Mouse (Mus musculus) neural tube, embryonic 15.5 days (tissue): ENCODE results near the gene Rxra. TPM values are rescaled to one million over a fixed set of nuclear protein-coding genes. Genes with fewer than 3 reads are reported as not detected.

Source experiments
- ATAC-seq: fragments of 200-750 bp; cut with Nextera tagmentation; 2 replicates; pipeline ENCODE4 v1.8.0; 2017; ENCODE audit warnings: mild to moderate bottlenecking, moderate TSS enrichment, moderate library complexity; ENCODE audit not compliant: low FRiP score
- H3K27ac ChIP-seq: fragments of 300-500 bp; sonication (generic); replicated peaks from 2 replicates; pipeline ENCODE4 v1.5.1; 2015; ENCODE audit warnings: mild to moderate bottlenecking, inconsistent platforms
- H3K27me3 ChIP-seq: fragments of 300-500 bp; sonication (generic); replicated peaks from 2 replicates; pipeline ENCODE4 v1.6.1; 2015; ENCODE audit warnings: inconsistent platforms
- H3K36me3 ChIP-seq: fragments of 300-500 bp; sonication (generic); 2 replicates; pipeline ENCODE4 v1.6.1; 2015; ENCODE audit warnings: inconsistent platforms
- H3K4me1 ChIP-seq: fragments of 300-500 bp; sonication (generic); 2 replicates; pipeline ENCODE4 v1.6.1; 2015; ENCODE audit warnings: inconsistent platforms
- H3K4me2 ChIP-seq: fragments of 300-500 bp; sonication (generic); 2 replicates; pipeline ENCODE4 v1.6.1; 2015; ENCODE audit warnings: inconsistent platforms, mild to moderate bottlenecking, moderate library complexity
- H3K4me3 ChIP-seq: fragments of 300-500 bp; sonication (generic); replicated peaks from 2 replicates; pipeline ENCODE4 v1.5.1; 2015; ENCODE audit warnings: mild to moderate bottlenecking, inconsistent platforms
- H3K9ac ChIP-seq: fragments of 300-500 bp; sonication (generic); replicated peaks from 2 replicates; pipeline ENCODE4 v1.6.1; 2015; ENCODE audit warnings: mild to moderate bottlenecking, inconsistent platforms
- H3K9me3 ChIP-seq: fragments of 300-500 bp; sonication (generic); replicated peaks from 2 replicates; pipeline ENCODE4 v1.6.1; 2016; ENCODE audit warnings: inconsistent platforms
- WGBS: fragments of 180-500 bp; shearing (Covaris S2); methylation state at CpG from one replicate; pipeline ENCODE4 v1.1.7; 2015; ENCODE audit warnings: mixed read lengths; 5-methylcytosine and 5-hydroxymethylcytosine counted together
- polyA plus RNA-seq: library from polyadenylated mRNA; unstranded; fragments of >200 nt; fragmentation: Nextera tagmentation; extraction: Ambion mirVana; gene quantifications from 2 replicates; pipeline ENCODE4 v1.2.1, GENCODE M21; 2015

The Rxra gene
- 3.6 and 5.1 TPM in 2 replicates for polyA plus RNA-seq

DNA sequence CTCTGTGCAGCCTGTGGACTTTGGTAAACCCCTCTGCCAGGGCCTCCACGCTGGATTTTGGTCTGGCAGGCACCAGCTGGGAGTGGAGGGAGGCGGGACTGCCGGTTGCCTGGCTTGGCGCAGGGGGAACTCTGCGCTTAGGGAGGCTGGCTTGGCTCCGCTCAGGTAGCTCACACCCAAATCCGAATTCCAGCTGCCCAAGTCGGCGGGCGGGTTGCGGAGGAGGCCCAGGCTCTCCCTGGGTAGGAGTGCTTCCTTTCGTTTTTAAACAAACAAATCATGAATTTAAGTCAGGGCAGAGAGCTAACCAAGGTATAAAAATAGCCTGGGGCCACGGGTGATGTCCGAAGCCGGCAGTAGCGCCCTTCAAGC, at the start of gene Rxra:
TSS of gene Rxra (plus strand) at position 335 of the 372 bp plus-strand sequence.
- peak within 1 kb of the TSS; percentile 79 for H3K9ac ChIP-seq
- H3K4me1 ChIP-seq = peaks cover 63% of the 10 kb centered on the region
- H3K4me2 ChIP-seq = peak within 1 kb of the TSS; percentile 96
- no peaks in the 10 kb centered on the region for H3K9me3 ChIP-seq
- no peaks in the 10 kb centered on the region for H3K36me3 ChIP-seq
- peak within 1 kb of the TSS; percentile 85 for H3K27ac ChIP-seq
- H3K4me3 ChIP-seq = peak within 1 kb of the TSS; percentile 73
- 5% methylated on average over 16 of the region's 16 CpGs for WGBS
- ATAC-seq = no peak
- H3K27me3 ChIP-seq = no peaks in the 10 kb centered on the region

DNA sequence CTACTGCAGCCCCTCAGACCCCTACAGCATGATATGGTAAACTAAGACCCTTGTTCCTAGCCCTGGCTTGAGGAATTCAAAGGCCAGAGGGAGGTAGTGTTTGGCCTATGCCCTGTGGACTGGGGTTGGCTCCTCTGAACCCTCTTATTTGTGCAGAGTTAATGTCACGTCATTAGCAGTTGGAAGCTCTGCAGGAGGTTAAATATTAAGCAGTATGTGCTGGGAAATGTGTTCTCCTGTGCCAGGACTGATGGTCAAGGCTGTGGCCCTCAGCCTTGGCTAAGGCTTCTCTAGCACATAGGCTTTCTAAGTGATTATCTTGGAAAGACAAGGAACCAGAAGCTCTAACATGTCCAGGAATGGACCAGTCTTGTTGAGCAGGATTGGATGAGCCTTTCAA, 49.6 kb upstream of the Rxra start:
- 45% methylated on average over 1 of the region's 1 CpGs for WGBS
- H3K4me2 ChIP-seq = no peak overlapping the region
- H3K9me3 ChIP-seq = no peaks in the 10 kb centered on the region
- H3K4me1 ChIP-seq = peaks cover 4% of the 10 kb centered on the region; the same call in 1 of the 2 replicates
- no peak overlapping the region for H3K4me3 ChIP-seq
- no peak overlapping the region for H3K9ac ChIP-seq
- H3K27me3 ChIP-seq = no peaks in the 10 kb centered on the region; the same call in 1 of the 2 replicates
- no peaks in the 10 kb centered on the region for H3K36me3 ChIP-seq
- no peak for ATAC-seq
- H3K27ac ChIP-seq = no peak overlapping the region

DNA sequence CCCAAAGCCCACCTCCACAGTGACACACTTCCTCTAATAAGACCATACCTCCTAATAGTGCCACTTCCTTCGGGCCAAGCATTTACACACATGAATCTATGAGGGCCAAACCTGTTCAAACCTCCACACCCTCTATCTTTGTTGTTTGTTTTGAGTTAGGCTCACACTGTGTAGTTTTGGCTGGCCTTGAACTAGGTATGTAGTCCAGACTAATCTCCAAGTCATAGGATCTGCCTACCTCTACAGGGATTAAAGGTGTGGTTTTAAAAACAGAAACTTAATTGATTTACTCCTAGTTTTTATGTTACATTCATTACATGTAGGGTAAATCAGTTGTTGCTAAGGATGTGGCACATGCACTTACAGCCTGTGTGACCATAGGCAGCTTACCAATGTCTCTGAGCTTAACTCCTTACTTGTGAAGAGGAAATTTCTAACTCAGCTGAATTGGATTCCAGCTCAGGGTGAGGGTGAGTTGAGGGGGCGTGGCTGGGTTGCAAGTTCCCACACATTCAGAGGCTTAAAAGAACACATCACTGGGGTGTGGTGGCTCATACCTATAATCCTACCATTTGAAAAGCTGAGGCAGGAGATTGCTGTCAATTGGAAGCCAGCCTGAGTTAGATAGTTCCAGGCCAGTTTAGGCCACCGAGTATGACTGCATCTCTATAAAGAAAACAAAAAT, 45.5 kb upstream of the Rxra start:
- Histone ChIP-seq H3K27me3 (no peaks in the 10 kb centered on the region; the same call in 1 of the 2 replicates), H3K9me3 (no peaks in the 10 kb centered on the region)
- no peak for ATAC-seq

DNA sequence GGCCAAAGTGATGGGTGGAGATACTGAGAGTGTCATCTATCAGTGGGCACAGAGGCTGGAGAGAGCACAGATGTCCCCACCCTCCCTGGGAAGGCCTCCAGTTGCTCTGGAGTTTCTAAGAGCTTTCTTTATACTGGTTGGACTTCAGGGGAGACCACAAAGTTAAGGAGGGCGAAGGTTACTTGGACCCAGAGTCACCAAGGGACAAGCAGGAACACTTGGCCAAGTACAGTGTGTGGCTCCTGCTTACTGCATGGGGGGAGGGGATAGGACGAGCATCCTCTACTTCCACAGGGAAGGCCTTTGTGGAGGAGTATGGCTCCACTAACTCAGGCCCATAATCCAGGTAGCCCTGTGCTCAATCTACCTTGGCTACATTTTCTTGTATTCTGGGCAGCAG, 42.8 kb upstream of the Rxra start:
- Histone ChIP-seq H3K4me3 (no peak overlapping the region), H3K9me3 (no peaks in the 10 kb centered on the region), H3K9ac (no peak overlapping the region), H3K27me3 (no peaks in the 10 kb centered on the region; the same call in 1 of the 2 replicates), H3K4me2 (no peak overlapping the region), H3K4me1 (peaks cover 6% of the 10 kb centered on the region), H3K27ac (no peak overlapping the region), H3K36me3 (no peaks in the 10 kb centered on the region)
- WGBS = 74% methylated on average over 2 of the region's 2 CpGs
- ATAC-seq = no peak

More for the DNA sequence above, 45.5 kb upstream of the Rxra start:
- H3K27ac ChIP-seq = no peak overlapping the region
- peaks cover 5% of the 10 kb centered on the region for H3K4me1 ChIP-seq
- 93% methylated on average over 3 of the region's 3 CpGs for WGBS
- H3K36me3 ChIP-seq = no peaks in the 10 kb centered on the region
- H3K9ac ChIP-seq = no peak overlapping the region
- no peak overlapping the region for H3K4me2 ChIP-seq
- no peak overlapping the region for H3K4me3 ChIP-seq

DNA sequence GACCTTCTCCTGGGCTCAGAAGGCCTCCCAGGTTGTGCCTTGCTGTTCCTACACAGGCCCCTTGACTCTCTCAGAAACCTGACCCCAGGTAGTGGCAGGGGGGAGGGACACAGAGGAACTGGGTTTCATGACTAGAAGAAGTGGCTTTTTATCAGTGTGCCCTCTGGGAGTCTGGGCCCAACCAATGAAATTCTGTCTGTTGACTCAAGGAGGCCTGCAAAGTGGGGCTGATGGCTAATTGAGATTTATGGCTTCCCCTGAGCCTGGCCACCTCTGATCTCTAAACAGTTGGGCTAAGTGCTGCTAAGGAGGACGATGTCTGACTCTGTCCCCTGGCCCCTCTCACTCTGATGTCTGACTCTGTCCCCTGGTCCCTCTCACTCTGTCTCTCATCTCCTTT, 42.2 kb upstream of the Rxra start:
- no peak for ATAC-seq
- H3K36me3 ChIP-seq = no peaks in the 10 kb centered on the region
- H3K27me3 ChIP-seq = no peaks in the 10 kb centered on the region; the same call in 1 of the 2 replicates
- H3K4me2 ChIP-seq = no peak overlapping the region
- peaks cover 6% of the 10 kb centered on the region for H3K4me1 ChIP-seq
- H3K27ac ChIP-seq = no peak overlapping the region
- WGBS = 24% methylated on average over 1 of the region's 1 CpGs
- H3K9ac ChIP-seq = no peak overlapping the region
- no peak overlapping the region for H3K4me3 ChIP-seq
- no peaks in the 10 kb centered on the region for H3K9me3 ChIP-seq

DNA sequence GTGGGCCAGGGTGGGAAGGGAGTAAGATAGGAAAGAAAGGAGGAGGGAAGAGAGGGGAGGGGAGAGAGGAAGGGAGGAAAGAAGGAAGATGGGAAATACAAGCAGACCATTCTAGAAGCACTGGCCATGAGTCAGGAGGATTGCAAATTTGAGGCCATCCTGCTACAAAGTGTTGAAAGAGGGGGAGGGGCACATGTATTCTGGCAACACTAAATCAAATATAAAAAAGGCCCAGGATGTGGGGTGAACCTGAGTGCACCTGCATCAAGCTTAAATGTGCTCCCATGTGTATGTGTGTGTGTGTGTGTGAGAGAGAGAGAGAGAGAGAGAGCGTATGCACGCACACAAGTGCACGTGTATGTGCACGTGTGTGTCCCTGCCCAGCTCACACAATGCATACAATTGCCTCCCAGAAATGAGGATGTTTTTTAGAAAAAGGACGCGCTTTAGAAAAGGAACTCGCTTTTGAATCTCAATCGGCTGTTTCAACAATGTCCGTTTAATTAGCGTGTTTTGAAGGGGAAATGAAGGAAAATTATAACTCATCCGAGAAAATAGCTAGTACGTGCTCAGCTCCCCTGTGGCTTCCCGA, 41.0 kb upstream of the Rxra start:
- H3K9ac ChIP-seq = no peak overlapping the region
- H3K4me3 ChIP-seq = no peak overlapping the region
- no peaks in the 10 kb centered on the region; the same call in 1 of the 2 replicates for H3K27me3 ChIP-seq
- peaks cover 6% of the 10 kb centered on the region for H3K4me1 ChIP-seq
- ATAC-seq = no peak
- no peak overlapping the region for H3K4me2 ChIP-seq
- no peaks in the 10 kb centered on the region for H3K36me3 ChIP-seq
- H3K27ac ChIP-seq = no peak overlapping the region
- H3K9me3 ChIP-seq = no peaks in the 10 kb centered on the region
- WGBS = 65% methylated on average over 13 of the region's 13 CpGs

DNA sequence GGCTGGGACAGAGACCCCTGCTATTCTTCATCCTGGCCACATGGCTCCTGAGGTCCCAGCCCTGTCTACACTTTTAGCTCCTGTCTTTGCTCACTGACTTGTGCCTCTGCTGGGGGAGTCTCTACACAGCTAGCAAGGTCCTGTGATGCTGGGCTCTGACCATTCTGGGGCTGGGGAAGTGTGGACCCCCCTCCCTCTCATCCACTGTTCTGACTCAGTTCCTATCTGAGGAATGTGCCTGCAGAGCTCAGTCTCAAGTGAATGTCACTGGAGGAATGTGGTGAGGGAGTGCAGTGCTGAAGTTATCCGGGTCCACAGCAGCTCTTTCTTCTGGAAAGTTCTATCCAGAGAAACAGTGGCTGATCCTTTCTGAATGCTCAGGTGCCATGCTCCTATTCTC, 39.4 kb upstream of the Rxra start:
- Histone ChIP-seq H3K27ac (no peak overlapping the region), H3K9me3 (no peaks in the 10 kb centered on the region), H3K4me2 (no peak overlapping the region), H3K9ac (no peak overlapping the region), H3K4me3 (no peak overlapping the region), H3K4me1 (peaks cover 16% of the 10 kb centered on the region), H3K27me3 (no peaks in the 10 kb centered on the region), H3K36me3 (no peaks in the 10 kb centered on the region)
- no peak for ATAC-seq
- WGBS = 81% methylated on average over 1 of the region's 1 CpGs

DNA sequence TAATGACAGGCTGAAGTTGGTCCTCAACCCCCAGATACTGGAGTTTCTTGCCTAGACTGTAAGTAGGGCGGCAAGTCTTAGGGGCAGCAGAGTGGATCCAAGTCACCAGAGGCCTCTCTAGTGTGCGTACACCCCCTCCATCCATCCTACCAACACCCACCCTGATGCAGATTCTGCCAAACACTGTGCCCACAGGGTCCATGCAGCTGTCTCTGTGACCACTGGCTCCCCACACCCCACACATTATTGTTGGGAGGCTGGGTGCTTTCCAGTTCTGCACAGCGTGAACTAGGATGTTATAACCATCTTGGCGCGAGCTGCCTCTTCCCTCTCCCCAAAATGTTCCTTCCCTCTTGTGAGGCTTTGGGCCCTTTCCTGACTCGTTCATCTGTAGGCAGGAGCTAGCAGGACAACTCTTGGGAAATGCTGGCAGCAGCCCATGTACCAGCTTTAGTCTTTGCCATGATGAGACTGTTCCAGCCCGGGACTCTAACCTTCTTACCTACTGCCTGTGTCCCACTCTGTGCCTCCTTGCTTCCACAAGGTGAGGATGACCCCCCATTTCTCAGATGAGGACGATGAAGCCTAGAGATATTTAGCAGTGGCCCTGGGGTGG, 38.9 kb upstream of the Rxra start:
- no peak overlapping the region for H3K4me2 ChIP-seq
- H3K9ac ChIP-seq = no peak overlapping the region
- H3K36me3 ChIP-seq = no peaks in the 10 kb centered on the region
- no peak for ATAC-seq
- WGBS = 88% methylated on average over 8 of the region's 8 CpGs
- no peak overlapping the region for H3K27ac ChIP-seq
- H3K27me3 ChIP-seq = no peaks in the 10 kb centered on the region
- no peaks in the 10 kb centered on the region for H3K9me3 ChIP-seq
- no peak overlapping the region for H3K4me3 ChIP-seq
- peaks cover 16% of the 10 kb centered on the region for H3K4me1 ChIP-seq

DNA sequence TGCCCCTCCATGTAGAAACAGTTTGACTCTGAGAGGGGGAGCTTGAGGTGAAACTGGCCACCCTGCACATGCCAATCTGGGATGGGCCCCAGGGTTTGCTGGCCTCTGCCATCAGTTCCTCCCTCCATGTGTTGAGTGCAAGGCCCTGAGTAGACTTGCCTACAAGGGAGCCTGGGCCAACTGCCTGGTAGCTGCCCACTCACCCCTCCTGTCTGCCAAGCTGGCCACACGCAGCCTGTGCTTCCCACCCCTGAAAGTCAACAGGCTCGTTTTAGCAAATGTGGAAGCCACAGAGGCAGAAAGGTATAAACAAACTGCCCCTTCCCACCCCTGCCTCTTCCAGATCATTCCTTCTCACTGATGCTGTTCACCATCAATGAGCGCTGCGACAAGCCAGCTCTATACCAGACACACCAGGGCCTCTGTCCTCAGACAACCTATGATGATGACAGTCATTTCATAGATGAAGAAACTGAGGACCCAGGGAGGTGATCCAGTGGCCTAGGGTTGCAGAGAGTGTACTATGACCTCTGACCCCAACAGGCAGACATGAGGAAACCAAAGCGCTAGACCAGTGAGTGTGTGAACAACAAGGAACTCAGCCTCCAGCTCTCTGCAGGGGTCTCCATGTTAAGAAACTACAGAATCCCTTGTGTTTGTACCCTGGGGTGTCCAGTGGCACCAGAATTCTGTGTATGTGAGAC, 36.5 kb upstream of the Rxra start:
- Histone ChIP-seq H3K9ac (no peak overlapping the region), H3K4me2 (no peak overlapping the region), H3K9me3 (no peaks in the 10 kb centered on the region), H3K36me3 (no peaks in the 10 kb centered on the region), H3K27me3 (no peaks in the 10 kb centered on the region), H3K4me3 (no peak overlapping the region), H3K27ac (no peak overlapping the region), H3K4me1 (peaks cover 16% of the 10 kb centered on the region)
- no peak for ATAC-seq
- WGBS = 91% methylated on average over 5 of the region's 5 CpGs

DNA sequence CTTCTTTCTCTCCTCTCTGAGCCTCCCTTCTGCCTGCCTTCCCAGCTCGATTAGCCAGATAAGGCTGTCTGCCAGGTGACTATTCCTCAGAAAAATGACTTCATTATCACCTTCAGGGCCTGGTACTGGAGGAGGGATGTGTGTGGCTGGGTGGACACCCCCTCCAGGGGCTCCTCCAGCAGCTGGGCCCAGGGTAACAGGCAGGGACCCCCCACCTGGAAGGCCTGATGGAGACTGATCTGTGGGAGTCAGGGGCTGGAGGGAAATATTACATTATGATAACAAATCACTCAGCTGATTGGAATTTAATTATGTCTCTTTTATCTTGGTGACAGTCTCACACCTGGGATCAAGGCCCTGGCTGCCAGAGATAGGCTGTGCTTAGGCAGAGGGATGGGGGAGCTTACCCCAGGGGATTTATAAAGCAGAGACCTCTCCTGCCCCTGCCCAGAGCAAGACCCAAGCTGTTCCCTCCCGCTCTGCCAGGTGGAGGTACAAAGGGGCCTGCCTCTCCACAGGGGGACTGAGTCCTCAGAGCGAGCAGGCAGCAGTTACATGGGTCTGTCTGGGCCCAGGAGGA, 35.2 kb upstream of the Rxra start:
- 21% methylated on average over 3 of the region's 3 CpGs for whole genome bisulfite sequencing
- Histone ChIP-seq H3K27me3 (no peaks in the 10 kb centered on the region), H3K4me3 (no peak overlapping the region), H3K4me1 (peaks cover 10% of the 10 kb centered on the region), H3K36me3 (no peaks in the 10 kb centered on the region), H3K9me3 (no peaks in the 10 kb centered on the region), H3K4me2 (no peak overlapping the region), H3K9ac (no peak overlapping the region), H3K27ac (no peak overlapping the region)
- no peak for ATAC-seq

DNA sequence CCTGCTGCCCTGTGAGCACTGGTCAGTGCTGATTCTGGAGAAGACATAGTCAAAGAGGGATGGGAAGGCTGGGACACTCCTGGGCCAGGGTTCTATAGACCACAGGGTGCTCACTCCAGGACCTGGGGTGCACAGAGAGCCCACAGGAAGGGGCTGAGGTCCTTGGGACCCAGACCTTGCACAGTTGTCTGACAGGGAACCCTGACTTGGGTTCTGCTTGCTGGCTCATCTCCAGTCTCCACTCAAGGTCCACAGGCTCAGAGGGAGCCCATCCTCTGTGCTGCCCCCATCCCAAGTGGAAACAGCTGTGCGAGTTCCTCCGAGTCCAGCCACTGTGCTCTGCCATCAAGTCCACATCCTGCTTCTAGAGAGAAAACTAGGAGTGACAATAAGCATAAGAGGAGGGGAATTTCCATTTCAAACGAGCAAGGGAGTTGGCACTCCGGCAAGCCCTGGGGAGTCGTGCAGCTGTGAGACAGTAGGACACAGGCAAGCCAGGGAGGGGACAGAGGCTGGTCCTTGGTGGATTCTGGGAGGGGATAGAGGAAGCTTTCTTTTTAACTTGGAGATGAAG, 31.6 kb upstream of the Rxra start:
- no peak for ATAC-seq
- Histone ChIP-seq H3K4me2 (no peak overlapping the region), H3K9ac (no peak overlapping the region), H3K4me1 (peaks cover 13% of the 10 kb centered on the region), H3K27ac (no peak overlapping the region), H3K36me3 (no peaks in the 10 kb centered on the region), H3K4me3 (no peak overlapping the region), H3K27me3 (no peaks in the 10 kb centered on the region), H3K9me3 (no peaks in the 10 kb centered on the region)
- 42% methylated on average over 5 of the region's 5 CpGs for WGBS
